Mouse (Mus musculus) thymus, postnatal 0 days (tissue): Measurements from ENCODE around the gene Smim12. TPM values are rescaled to one million over a fixed set of nuclear protein-coding genes. Genes with fewer than 3 reads are reported as not detected.

ENCODE experiments used
- polyA plus RNA-seq: library from polyadenylated mRNA; unstranded; fragments of >200 nt; fragmentation: Nextera tagmentation; extraction: Ambion mirVana; gene quantifications from 2 replicates; pipeline ENCODE4 v1.2.1, GENCODE M21; 2015

The Smim12 gene
- polyA plus RNA-seq, 1 experiment from 2014 or later, result 57.9 TPM

Other genes with a start within 250 kb of the Smim12 start
- 112 and 127 TPM in 2 replicates for gene Sfpq, start 222.5 kb upstream of the Smim12 start, polyA plus RNA-seq
- gene Zmym1, start 182.6 kb upstream of the Smim12 start, polyA plus RNA-seq, result 27.0 and 27.7 TPM in 2 replicates
- 11.0 and 11.1 TPM in 2 replicates for gene Zmym6, start 166.4 kb upstream of the Smim12 start, polyA plus RNA-seq
- gene Tmem35b, start 120.1 kb upstream of the Smim12 start, polyA plus RNA-seq, result 18.4 and 22.2 TPM in 2 replicates
- gene Dlgap3, start 74.6 kb upstream of the Smim12 start, polyA plus RNA-seq, result 0.55 and 0.80 TPM in 2 replicates
- 4.9 and 6.1 TPM in 2 replicates for gene Gja4, start 70.3 kb downstream of the Smim12 start, polyA plus RNA-seq
- gene Gjb3, start 87.1 kb downstream of the Smim12 start, polyA plus RNA-seq, result 0.42 and 0.44 TPM in 2 replicates
- gene Gjb4, start 110.3 kb downstream of the Smim12 start, polyA plus RNA-seq, result 0.12 TPM in 1 of 2 replicates, not detected in the other
- gene Gjb5, start 114.4 kb downstream of the Smim12 start, polyA plus RNA-seq, result 0.12 and 0.21 TPM in 2 replicates